Mouse (Mus musculus) olfactory bulb, adult 2 months (tissue): ENCODE data around the gene Hacl1.

ENCODE experiments used
- CTCF ChIP-seq: fragments of 200-500 bp; IDR thresholded peaks from 2 replicates; pipeline ENCODE4 v1.5.1; 2012; ENCODE audit warnings: low read depth, mild to moderate bottlenecking, low read length, moderate library complexity; ENCODE audit not compliant: insufficient read depth
- POLR2A ChIP-seq: fragments of 200-500 bp; IDR thresholded peaks from 2 replicates; pipeline ENCODE4 v1.6.1; 2012; ENCODE audit warnings: mild to moderate bottlenecking, low read depth, low read length, moderate library complexity; ENCODE audit not compliant: insufficient read depth

DNA sequence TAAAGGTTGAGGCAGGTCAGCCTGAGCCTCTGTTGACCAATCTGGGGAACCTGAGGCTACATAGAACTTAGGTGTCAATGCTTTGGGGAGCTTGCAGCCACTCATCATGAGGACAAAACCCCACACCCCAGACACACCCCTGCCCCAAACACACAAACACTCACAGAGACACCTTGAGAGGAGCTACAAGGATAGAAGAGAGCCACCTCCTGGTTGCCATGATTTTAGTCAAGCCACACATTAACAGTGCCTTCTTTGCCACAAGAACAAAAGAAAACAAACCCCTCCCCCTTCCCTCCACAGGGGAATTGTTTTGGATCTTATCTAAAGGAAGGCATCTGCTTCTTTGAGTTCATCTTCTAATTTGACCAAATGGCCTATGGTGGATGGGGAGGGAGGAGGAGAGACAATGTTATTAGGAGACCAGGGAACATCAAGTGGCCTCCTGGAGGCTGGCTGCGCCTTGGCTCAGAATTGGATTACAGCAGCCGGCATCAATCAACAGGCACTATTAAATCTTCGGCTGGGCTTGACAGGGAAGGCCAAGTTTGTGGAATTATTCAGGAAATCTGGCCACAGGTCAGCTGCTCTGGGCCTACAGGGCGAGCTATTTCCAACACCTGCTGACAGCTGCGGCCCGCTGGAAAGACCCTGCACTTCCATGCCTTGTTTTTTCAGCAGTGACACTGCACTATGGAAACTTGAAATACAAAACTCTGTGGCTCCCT, 76.5 kb downstream of the Hacl1 start:
- TF ChIP-seq POLR2A, result no peak
- no peak for TF ChIP-seq CTCF
